Mouse (Mus musculus) common myeloid progenitor, adult 5-6 weeks (primary cell): ENCODE data around the gene Creb5. TPM values are rescaled to one million over a fixed set of nuclear protein-coding genes. Genes with fewer than 3 reads are reported as not detected.

ENCODE experiments used
- ATAC-seq: replicated peaks from 2 replicates; pipeline ENCODE4 v1.8.0; 2016; ENCODE audit warnings: low read depth, mild to moderate bottlenecking, moderate TSS enrichment, inconsistent platforms; ENCODE audit not compliant: poor library complexity, severe bottlenecking
- total RNA-seq: library from RNA; stranded (forward); fragments of 200-1000, 187-1606 nt; gene quantifications from 2 replicates; pipeline ENCODE4 v1.2.3, GENCODE M21; 2017

Creb5 gene
- total RNA-seq, 1 experiment from 2014 or later = 0.50 TPM

GRCm38 (mm10) chr6:53621295-53621694 is 334.2 kb downstream of the Creb5 start:
- ATAC-seq = no peak

- no peak for ATAC-seq
Measured at GRCm38 (mm10) chr6:53624455-53625276, 337.6 kb downstream of the Creb5 start.

- no peak for ATAC-seq
Measured at GRCm38 (mm10) chr6:53626044-53626443, 339.0 kb downstream of the Creb5 start.

GRCm38 (mm10) chr6:53628714-53629113 is 341.6 kb downstream of the Creb5 start:
- ATAC-seq = no peak

- no peak for ATAC-seq
Measured at GRCm38 (mm10) chr6:53635453-53635852, 348.4 kb downstream of the Creb5 start.

GRCm38 (mm10) chr6:53637356-53638351 is 350.6 kb downstream of the Creb5 start:
- ATAC-seq = no peak

- no peak for ATAC-seq
Measured at GRCm38 (mm10) chr6:53641633-53642605, 354.8 kb downstream of the Creb5 start.

- ATAC-seq = no peak
Measured at GRCm38 (mm10) chr6:53642826-53643356, 355.8 kb downstream of the Creb5 start.

GRCm38 (mm10) chr6:53643481-53643880 is 356.4 kb downstream of the Creb5 start:
- no peak for ATAC-seq

- ATAC-seq = no peak
Measured at GRCm38 (mm10) chr6:53644056-53644455, 357.0 kb downstream of the Creb5 start.

GRCm38 (mm10) chr6:53644971-53645370 is 357.9 kb downstream of the Creb5 start:
- no peak for ATAC-seq

GRCm38 (mm10) chr6:53649782-53650181 is 362.7 kb downstream of the Creb5 start:
- ATAC-seq = no peak

- no peak for ATAC-seq
Measured at GRCm38 (mm10) chr6:53652691-53653090, 365.6 kb downstream of the Creb5 start.

GRCm38 (mm10) chr6:53653706-53654360 is 366.8 kb downstream of the Creb5 start:
- ATAC-seq = no peak

GRCm38 (mm10) chr6:53654361-53654824 is 367.3 kb downstream of the Creb5 start:
- ATAC-seq = no peak

GRCm38 (mm10) chr6:53656466-53656865 is 369.4 kb downstream of the Creb5 start:
- no peak for ATAC-seq

GRCm38 (mm10) chr6:53657483-53657882 is 370.4 kb downstream of the Creb5 start:
- no peak for ATAC-seq
